Mouse (Mus musculus): Measurements from ENCODE around the gene Abcb9. TPM values are rescaled to one million over a fixed set of nuclear protein-coding genes. Genes with fewer than 3 reads are reported as not detected.

The Abcb9 gene
- total and polyA plus RNA-seq, 3 experiments: 0.60 to 0.75 (median 0.62) TPM

- no peaks in the 10 kb centered on the region for H3K36me3 ChIP-seq (replicated peaks)
- ATAC-seq (ENCODE audit: extremely low read depth, insufficient number of reproducible peaks, low FRiP score, poor library complexity, severe bottlenecking): no peak
Observed at GRCm38 (mm10) chr5:124089868-124090267, 5.7 kb downstream of the Abcb9 start.

GRCm38 (mm10) chr5:124086876-124087275, 8.7 kb downstream of the Abcb9 start:
- no peaks in the 10 kb centered on the region for H3K36me3 ChIP-seq (replicated peaks)
- DNase-seq (ENCODE audit: low spot score) (no peak), ATAC-seq (ENCODE audit: extremely low read depth, insufficient number of reproducible peaks, low FRiP score, poor library complexity, severe bottlenecking) (no peak)
- TF ChIP-seq POLR2AphosphoS5 (IDR thresholded peaks at IDR 0.05; ENCODE audit: insufficient replicate concordance, low read depth, low read length) (no peak), GATA1 (IDR thresholded peaks at IDR 0.05; ENCODE audit: borderline replicate concordance, low read length) (no peak), TAL1 (conservative IDR thresholded peaks at IDR 0.05; ENCODE audit: low read depth, low read length) (no peak), GATA2 (IDR thresholded peaks at IDR 0.05; ENCODE audit: borderline replicate concordance, low read depth, low read length) (no peak)
- peaks cover 34% of the 10 kb centered on the region for H3K27me3 ChIP-seq (ENCODE audit: insufficient read depth, low read length)
- H3K9me3 ChIP-seq (replicated peaks): no peaks in the 10 kb centered on the region
- peaks cover 27% of the 10 kb centered on the region for H3K4me1 ChIP-seq (ENCODE audit: insufficient read depth, low read depth, low read length)
- no peak overlapping the region for H3K4me3 ChIP-seq (ENCODE audit: low read depth, low read length)

More at GRCm38 (mm10) chr5:124089868-124090267, 5.7 kb downstream of the Abcb9 start:
- H3K4me3 ChIP-seq (ENCODE audit: low read depth, low read length): no peak overlapping the region
- peaks cover 46% of the 10 kb centered on the region for H3K4me1 ChIP-seq (ENCODE audit: insufficient read depth, low read depth, low read length)
- peaks cover 28% of the 10 kb centered on the region for H3K27me3 ChIP-seq (ENCODE audit: insufficient read depth, low read length)
- TF ChIP-seq TAL1 (conservative IDR thresholded peaks at IDR 0.05; ENCODE audit: low read depth, low read length) (no peak), GATA2 (IDR thresholded peaks at IDR 0.05; ENCODE audit: borderline replicate concordance, low read depth, low read length) (no peak), CTCF (IDR thresholded peaks at IDR 0.05; ENCODE audit: low read depth, low read length) (no peak), GATA1 (IDR thresholded peaks at IDR 0.05; ENCODE audit: borderline replicate concordance, low read length) (no peak), POLR2AphosphoS5 (IDR thresholded peaks at IDR 0.05; ENCODE audit: insufficient replicate concordance, low read depth, low read length) (no peak)
- no peaks in the 10 kb centered on the region for H3K9me3 ChIP-seq (replicated peaks)
- DNase-seq (ENCODE audit: low spot score): no peak

GRCm38 (mm10) chr5:124085513-124085912, 10.1 kb downstream of the Abcb9 start:
- no peak for DNase-seq (ENCODE audit: low spot score)
- no peaks in the 10 kb centered on the region for H3K9me3 ChIP-seq (replicated peaks)
- peaks cover 28% of the 10 kb centered on the region for H3K4me1 ChIP-seq (ENCODE audit: insufficient read depth, low read depth, low read length)
- no peak for ATAC-seq (ENCODE audit: extremely low read depth, insufficient number of reproducible peaks, low FRiP score, poor library complexity, severe bottlenecking)
- H3K4me3 ChIP-seq (ENCODE audit: low read depth, low read length): no peak overlapping the region
- H3K27me3 ChIP-seq (ENCODE audit: insufficient read depth, low read length): peaks cover 35% of the 10 kb centered on the region
- H3K36me3 ChIP-seq (replicated peaks): no peaks in the 10 kb centered on the region
- TF ChIP-seq CTCF (IDR thresholded peaks at IDR 0.05; ENCODE audit: low read depth, low read length): no peak
- no peak for TF ChIP-seq GATA2 (IDR thresholded peaks at IDR 0.05; ENCODE audit: borderline replicate concordance, low read depth, low read length)
- no peak for TF ChIP-seq TAL1 (conservative IDR thresholded peaks at IDR 0.05; ENCODE audit: low read depth, low read length)
- no peak for TF ChIP-seq GATA1 (IDR thresholded peaks at IDR 0.05; ENCODE audit: borderline replicate concordance, low read length)
- no peak for TF ChIP-seq POLR2AphosphoS5 (IDR thresholded peaks at IDR 0.05; ENCODE audit: insufficient replicate concordance, low read depth, low read length)

GRCm38 (mm10) chr5:124084588-124085173, 10.9 kb downstream of the Abcb9 start:
- TF ChIP-seq CTCF (IDR thresholded peaks at IDR 0.05; ENCODE audit: low read depth, low read length): peak; percentile 79
- no peak for TF ChIP-seq POLR2AphosphoS5 (IDR thresholded peaks at IDR 0.05; ENCODE audit: insufficient replicate concordance, low read depth, low read length)
- TF ChIP-seq GATA1 (IDR thresholded peaks at IDR 0.05; ENCODE audit: borderline replicate concordance, low read length): no peak
- TF ChIP-seq GATA2 (IDR thresholded peaks at IDR 0.05; ENCODE audit: borderline replicate concordance, low read depth, low read length): no peak
- no peak for TF ChIP-seq TAL1 (conservative IDR thresholded peaks at IDR 0.05; ENCODE audit: low read depth, low read length)
- H3K4me1 ChIP-seq (ENCODE audit: insufficient read depth, low read depth, low read length): peaks cover 32% of the 10 kb centered on the region
- DNase-seq (ENCODE audit: low spot score) (peak; percentile 75), ATAC-seq (ENCODE audit: extremely low read depth, insufficient number of reproducible peaks, low FRiP score, poor library complexity, severe bottlenecking) (peak; percentile 34; the same call in 1 of the 2 replicates)
- H3K4me3 ChIP-seq (ENCODE audit: low read depth, low read length): no peak overlapping the region
- no peaks in the 10 kb centered on the region for H3K36me3 ChIP-seq (replicated peaks)
- no peaks in the 10 kb centered on the region for H3K9me3 ChIP-seq (replicated peaks)
- H3K27me3 ChIP-seq (ENCODE audit: insufficient read depth, low read length): peaks cover 40% of the 10 kb centered on the region

GRCm38 (mm10) chr5:124083850-124084587, 11.6 kb downstream of the Abcb9 start:
- Histone ChIP-seq H3K4me3 (ENCODE audit: low read depth, low read length) (no peak overlapping the region), H3K4me1 (ENCODE audit: insufficient read depth, low read depth, low read length) (peaks cover 36% of the 10 kb centered on the region), H3K36me3 (replicated peaks) (no peaks in the 10 kb centered on the region), H3K27me3 (ENCODE audit: insufficient read depth, low read length) (peaks cover 42% of the 10 kb centered on the region), H3K9me3 (replicated peaks) (no peaks in the 10 kb centered on the region)
- ATAC-seq (ENCODE audit: extremely low read depth, insufficient number of reproducible peaks, low FRiP score, poor library complexity, severe bottlenecking) (no peak), DNase-seq (ENCODE audit: low spot score) (no peak)
- TF ChIP-seq TAL1 (conservative IDR thresholded peaks at IDR 0.05; ENCODE audit: low read depth, low read length) (no peak), GATA1 (IDR thresholded peaks at IDR 0.05; ENCODE audit: borderline replicate concordance, low read length) (no peak), POLR2AphosphoS5 (IDR thresholded peaks at IDR 0.05; ENCODE audit: insufficient replicate concordance, low read depth, low read length) (no peak), CTCF (IDR thresholded peaks at IDR 0.05; ENCODE audit: low read depth, low read length) (no peak), GATA2 (IDR thresholded peaks at IDR 0.05; ENCODE audit: borderline replicate concordance, low read depth, low read length) (no peak)

GRCm38 (mm10) chr5:124082941-124083688, 12.5 kb downstream of the Abcb9 start:
- DNase-seq (ENCODE audit: low spot score) (no peak), ATAC-seq (ENCODE audit: extremely low read depth, insufficient number of reproducible peaks, low FRiP score, poor library complexity, severe bottlenecking) (no peak)
- peaks cover 48% of the 10 kb centered on the region for H3K27me3 ChIP-seq (ENCODE audit: insufficient read depth, low read length)
- H3K36me3 ChIP-seq (replicated peaks): no peaks in the 10 kb centered on the region
- no peak overlapping the region for H3K4me3 ChIP-seq (ENCODE audit: low read depth, low read length)
- TF ChIP-seq GATA1 (IDR thresholded peaks at IDR 0.05; ENCODE audit: borderline replicate concordance, low read length) (no peak), TAL1 (conservative IDR thresholded peaks at IDR 0.05; ENCODE audit: low read depth, low read length) (no peak), POLR2AphosphoS5 (IDR thresholded peaks at IDR 0.05; ENCODE audit: insufficient replicate concordance, low read depth, low read length) (no peak), GATA2 (IDR thresholded peaks at IDR 0.05; ENCODE audit: borderline replicate concordance, low read depth, low read length) (no peak), CTCF (IDR thresholded peaks at IDR 0.05; ENCODE audit: low read depth, low read length) (no peak)
- no peaks in the 10 kb centered on the region for H3K9me3 ChIP-seq (replicated peaks)
- H3K4me1 ChIP-seq (ENCODE audit: insufficient read depth, low read depth, low read length): peaks cover 40% of the 10 kb centered on the region

Data from G1E (cell line).